Mouse (Mus musculus): ENCODE results near the gene Psd4.

The Psd4 gene

DNA sequence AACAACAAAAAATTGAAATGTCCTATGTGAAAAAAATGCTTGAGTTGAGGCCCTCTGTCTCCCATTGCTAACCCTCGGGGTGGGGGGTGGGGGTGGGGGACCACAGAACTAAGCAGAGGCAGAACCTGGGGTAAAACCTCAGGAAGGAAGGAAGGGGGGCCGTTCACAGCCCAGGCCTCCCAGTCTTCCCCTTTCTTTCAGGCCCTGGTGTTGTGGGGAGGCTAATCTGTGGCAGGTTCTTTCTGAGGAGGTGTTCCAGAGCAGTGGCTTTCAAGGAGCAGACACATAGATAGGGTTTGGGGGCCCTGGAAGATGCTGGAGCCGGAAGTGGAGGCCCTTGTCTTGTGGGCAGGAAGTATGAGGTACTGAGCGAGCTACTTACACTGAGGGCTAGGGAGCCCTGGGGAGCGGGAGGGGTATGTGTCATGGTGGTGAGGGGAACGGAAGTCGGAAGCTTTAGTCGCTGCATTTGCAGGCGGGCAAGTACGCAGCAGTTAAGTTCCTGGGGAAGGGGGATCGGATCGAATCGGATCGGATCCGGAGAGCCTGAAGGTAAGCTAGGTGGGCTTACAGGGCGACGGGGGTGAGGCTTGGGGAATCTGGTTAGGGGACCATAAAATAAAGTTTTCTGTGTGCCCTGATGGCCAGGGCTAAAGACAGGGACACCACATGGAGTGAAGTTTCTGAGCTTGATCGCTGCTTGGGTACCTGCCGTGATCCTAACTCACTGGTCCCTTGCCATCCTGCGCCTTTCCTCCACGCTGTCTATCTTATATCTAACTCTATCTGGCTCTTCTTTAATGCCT lies 19.0 kb downstream of the Psd4 start:
- peak; percentile 91 for DNase-seq (ENCODE audit: low read depth, low spot score)

DNA sequence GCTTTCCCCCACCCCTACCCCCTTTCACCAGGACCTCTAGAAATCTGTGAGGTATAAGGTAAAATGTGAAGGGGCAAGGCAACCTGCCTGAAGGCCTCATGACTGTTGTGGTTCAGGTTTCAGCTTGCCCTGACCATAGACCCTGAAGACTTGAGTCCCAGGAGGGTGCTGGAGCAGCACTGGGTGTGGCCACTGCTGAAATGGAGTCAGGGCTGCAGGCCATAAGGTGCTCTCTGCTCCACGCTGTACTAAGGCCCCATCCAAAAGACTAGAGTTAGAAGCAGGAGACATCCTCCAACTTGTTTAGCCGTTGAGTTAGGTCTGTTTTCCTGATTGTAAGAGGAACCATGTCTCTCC lies 19.6 kb downstream of the Psd4 start:
- DNase-seq (ENCODE audit: low read depth, low spot score) = peak; percentile 37

DNA sequence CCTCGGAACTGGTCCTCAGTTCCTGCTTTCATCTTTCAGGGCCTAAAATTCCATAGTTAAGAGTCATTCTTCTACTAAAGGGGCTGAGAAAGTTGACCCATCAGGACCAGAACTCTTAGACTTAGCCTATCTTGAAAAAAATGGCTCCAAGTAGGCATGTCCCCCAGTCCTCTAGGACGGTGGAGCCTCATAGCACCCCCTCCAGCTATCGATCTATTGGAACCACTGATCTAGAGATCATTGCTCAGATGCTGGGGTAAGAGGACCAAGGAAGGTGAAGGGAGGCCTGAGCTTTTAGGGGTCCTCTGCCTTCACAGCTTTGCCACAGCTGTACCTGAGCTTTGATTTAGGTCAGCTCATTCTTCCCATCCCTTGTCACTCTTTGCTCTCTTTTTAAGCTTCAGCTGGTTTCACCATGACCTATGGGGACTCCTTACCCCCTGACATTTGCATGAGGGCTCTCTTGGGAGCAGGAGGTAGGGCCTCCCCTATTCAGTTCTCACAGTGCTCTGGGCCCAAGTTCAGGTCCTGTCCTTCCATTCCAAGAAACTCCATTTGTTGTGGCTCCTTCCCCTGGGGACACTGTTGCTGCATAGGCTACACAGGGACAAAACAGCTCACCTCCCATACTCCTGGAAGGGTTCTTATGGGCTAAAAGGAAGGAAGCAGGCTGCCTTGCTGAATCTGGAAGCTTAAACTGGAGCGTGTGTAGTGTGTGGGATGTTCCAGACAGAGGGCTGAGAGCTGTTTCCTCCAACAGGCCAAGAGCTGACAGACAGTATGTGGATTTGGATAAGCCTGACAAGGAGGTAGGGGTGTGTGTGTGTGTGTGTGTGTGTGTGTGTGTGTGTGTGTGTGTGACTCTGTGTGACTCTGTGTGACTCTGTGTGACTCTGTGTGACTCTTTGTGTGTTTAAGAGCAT lies 20.2 kb downstream of the Psd4 start:
- DNase-seq (ENCODE audit: low read depth, low spot score) = no peak

DNA sequence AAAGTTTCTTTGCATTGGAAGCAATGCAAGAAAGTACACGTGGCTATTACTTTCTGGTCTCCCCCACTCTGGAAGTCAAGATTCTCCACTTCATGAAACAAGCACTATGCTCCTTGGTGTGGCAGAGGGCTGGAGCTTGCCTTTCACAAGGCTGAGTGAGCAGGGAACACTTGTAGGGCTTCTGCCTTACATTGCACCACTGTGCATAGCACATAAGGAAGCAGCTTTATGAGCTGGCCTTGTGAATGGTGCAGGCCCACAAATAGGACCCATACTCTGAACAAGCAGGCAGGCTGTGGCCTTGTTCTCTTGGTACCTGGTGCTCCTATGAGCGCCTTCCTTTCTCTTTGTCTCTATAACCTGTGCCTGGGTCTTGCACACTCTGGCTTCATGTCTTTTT lies 25.9 kb downstream of the Psd4 start:
- DNase-seq (ENCODE audit: low read depth, low spot score) = no peak

DNA sequence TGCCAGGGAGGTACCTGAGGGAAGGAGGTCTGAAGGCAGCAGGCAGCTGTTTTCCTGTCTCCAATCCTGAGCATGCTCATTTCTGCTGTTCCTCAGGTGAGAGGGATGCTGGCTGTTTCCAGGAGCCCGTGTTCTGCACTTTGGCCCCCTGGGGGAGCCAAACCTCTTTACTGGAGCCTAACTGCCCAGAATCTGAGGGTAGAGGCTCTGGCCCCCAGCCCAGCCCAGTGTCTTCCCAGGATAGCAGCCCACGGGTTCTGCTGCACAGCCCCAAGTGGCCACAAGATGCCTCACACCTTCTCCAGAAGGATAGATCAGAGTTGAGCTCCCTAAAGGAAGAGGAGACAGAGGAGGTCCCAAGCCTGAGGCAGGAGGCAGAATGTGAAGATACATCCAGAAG lies 29.7 kb downstream of the Psd4 start:
- no peak for DNase-seq (ENCODE audit: low read depth, low spot score)

DNA sequence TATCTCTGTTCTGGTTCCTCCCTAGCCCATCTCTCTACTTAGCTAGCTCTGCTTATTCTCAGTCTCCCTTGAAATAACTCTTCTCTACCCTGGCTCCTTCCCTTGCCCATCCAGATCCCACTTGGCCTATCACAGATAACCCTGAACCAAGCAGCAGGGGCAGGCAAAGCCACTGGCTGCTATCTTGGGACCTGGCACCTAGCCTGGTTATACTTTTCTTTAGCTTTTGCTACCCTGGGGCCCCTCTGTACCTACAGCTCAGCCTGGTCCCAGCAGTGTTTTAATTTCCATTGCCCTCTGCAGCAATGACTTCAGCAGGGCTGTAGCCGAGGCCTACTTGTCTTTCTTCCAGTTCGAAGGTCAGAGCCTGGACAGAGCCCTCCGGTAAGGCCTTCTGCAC lies 33.3 kb downstream of the Psd4 start:
- DNase-seq (ENCODE audit: low read depth, low spot score) = no peak

DNA sequence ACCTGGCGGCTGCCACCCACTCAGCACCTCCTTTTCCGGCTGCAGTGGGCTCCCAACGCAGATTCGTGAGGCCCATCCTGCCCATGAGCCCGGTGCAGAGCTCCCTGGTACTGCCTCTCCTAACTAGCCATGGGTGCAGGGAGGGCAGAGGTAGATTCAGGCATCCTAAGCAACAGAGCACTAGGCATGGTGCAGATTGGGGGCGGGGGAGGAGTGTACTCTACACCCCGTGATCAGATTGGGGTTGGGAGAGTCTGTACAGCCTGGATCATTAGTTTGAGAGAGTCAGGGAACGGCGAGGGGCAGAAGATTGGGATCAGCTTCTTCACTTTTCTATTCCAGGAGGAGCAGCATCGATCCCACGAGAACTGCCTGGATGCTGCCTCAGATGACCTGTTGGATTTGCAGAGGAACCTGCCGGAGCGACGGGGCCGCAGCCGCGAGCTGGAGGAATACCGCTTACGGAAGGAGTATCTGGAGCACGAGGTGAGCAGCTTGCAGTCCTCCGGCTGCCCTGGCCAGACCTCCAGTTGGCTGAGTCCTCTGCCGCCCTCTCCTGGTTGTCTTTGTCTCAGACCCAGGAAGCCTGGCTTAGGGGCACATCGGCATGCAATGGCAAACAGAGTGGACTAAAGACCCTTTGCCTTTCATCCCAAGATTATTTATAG lies 38.1 kb downstream of the Psd4 start:
- peak; percentile 76 for DNase-seq (ENCODE audit: low read depth, low spot score)

DNA sequence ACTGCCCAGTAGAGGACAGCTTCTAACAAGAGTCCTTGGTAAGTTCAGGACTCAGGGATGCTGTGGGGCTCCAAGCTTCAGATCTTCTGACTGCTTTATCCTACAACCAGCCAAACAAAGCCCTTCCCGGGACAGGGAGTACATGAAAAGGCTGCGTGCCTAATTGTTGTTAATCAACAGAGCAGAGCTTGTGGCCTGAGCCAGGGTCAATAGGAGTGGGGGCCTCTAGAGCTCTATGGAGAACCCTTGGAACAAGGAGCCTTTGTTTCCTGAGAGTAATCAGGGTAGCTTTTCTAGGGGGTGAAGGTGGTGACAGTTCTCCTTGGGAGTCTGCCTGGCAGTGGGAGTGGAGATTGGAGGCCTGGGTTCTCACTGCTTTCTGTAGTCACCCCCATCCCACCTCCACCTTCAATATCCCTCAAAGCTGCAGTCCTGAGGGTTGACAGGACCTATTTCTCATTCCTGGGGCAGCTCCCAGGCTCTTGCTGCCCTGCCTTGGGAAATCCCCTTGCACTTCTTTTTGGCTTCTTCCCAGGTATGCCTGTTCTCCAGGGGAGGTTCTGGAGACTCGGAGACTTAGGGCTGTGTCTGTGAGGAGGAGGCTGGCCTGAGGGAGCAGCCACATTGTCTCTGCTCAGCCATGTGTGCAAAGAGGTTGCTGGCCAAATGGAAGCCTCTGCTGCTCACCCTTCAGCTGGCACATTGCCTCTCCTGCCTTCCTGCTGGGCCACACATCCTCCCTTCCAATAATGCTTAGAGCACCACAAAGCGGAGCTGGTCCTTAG lies 40.5 kb downstream of the Psd4 start:
- DNase-seq (ENCODE audit: low read depth, low spot score) = no peak

DNA sequence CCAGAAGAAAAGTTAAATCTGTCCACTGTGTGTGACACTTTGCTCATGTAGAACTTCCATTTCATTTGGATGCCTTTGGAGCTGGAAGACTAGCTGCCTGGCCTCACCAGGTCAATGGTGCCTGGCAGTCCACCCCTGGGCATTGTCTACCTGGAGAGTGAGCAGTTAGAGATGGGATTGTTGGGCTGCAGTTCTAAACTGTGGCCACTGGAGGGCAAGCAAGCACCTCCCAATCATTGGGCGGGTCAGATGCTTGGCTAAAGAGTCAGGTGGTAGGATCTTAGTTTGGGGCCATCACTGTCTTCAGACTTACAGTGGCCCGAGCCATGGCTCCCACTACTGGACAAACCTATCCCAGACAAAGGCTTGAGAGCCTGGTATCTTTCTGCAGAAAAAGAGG lies 41.8 kb downstream of the Psd4 start:
- DNase-seq (ENCODE audit: low read depth, low spot score) = peak; percentile 76

DNA sequence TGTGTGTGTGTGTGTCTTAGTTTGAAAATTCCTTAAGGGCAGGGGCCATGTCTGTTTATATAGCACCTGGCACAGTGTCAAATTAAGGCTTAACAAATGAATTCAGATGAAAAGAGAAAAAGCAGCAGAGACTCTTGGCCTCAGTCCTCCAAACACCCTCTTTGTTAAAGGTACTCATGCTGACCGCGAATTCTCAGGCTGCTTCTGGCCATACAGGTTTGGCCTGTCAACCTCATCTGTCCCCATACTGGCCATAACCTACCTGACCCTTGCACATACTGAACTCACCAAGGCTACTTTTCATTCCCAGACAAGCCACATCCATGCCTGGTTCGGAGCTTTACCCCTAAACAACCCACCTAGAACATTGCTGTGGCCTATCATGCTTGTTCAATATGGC lies 45.8 kb downstream of the Psd4 start:
- no peak for DNase-seq (ENCODE audit: low read depth, low spot score)

DNA sequence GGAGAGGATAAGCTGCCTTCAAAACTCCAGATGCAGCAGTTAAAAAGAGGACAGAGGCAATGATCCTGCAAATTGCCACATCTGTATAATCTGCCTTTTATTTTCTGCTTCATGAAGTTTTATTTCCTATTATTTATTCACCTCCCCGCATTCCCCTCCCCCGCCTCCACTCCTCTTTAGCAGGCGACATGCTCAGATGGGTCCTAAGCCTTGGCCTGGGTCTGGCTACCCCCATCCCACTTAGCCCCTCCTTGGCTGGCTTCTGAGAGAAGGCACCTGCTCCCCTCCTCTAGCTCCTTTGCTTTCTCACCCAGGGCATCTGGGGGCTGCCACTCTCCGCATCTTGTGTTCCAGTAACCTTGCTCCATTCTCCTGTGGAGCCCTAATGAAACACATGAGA lies 46.3 kb downstream of the Psd4 start:
- DNase-seq (ENCODE audit: low read depth, low spot score) = no peak

DNA sequence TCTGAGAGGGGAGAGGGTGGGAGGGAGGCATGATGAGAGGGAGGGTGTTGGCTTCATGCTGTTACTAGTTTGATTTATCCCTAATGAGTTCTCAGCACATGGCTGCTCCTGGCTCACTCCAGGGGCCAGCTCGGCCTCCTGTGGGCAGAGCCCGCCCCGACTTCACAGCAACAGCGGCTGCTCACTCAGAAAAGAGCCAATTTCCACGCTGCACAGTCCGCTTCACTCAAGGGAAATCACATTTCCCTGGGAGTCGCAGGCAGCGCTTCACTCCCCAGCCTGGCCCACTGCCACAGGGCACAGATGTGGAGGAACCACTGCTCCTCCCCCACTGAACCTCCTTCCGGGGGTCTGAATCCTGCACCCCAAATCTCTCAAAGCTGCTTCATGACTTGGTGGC lies 49.3 kb downstream of the Psd4 start:
- DNase-seq (ENCODE audit: low read depth, low spot score) = no peak

DNA sequence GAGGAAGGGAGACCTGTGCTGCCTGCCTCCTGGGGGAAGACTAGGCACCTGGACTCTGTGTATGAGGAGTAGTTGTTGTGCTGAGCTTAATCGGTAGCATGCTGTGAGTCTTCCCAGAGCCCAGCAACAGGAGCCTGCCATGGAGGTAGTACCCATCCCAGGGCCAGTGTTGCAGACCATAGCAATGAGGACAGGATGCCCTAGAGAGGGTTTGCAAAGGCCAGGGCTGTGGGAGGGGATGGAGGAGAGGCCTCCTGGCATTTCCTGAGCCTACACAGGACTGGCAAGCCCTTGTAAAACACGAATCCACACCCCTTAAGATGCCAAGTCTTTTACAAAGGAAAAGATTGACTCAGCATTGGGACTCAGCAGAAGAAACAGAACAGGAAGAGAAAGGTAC lies 49.7 kb downstream of the Psd4 start:
- no peak for DNase-seq (ENCODE audit: low read depth, low spot score)

DNA sequence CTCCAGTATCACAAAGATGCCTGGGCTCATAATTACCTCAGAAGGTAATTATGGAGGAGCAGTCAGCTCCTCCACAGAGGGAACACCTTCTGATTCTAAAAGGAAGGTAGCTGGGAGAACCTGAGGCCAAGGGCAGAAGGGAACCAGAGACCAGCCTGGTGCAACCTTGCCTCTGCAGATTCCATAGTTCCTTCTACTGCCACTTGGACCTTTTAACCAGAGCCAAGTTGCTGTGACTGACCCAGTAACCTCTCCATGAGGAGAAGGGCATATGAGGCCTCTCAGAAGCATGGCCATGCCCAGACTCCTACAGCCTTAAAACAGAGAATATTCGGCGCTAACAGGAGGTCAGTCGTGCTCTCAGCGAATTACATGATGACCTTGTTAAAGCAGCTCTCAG lies 50.2 kb downstream of the Psd4 start:
- no peak for DNase-seq (ENCODE audit: low read depth, low spot score)

DNA sequence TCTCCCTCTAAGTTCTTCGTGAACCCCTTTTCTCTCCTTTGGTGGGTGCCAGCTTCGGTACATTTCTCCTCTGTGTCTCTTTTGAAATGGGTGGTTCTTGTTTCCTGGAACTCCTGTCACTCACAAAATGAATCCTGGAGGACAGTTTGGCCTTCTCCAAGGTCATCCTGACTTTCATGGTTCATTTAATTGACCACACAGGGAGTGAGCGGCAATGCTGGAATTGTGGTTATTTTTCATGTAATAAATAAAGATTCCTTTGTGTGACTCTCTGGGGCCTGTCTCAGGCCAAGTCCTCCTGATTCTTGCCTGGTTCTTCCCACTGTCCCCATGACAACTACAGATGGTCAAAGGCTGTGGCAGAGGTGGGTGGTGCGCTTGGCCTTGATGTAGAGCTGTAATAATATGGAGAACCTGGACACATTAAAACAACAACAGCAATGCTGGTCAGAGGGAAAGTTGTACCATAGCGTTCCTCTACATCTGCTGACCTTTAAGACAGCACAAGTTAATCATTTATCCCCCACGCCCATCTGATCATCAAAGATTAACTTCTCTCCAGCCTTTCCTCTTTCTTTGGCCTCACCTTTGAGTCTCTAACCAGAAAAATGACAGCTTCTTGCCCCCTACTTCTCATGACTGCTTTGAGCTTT lies 54.0 kb downstream of the Psd4 start:
- DNase-seq (ENCODE audit: low read depth, low spot score) = no peak

DNA sequence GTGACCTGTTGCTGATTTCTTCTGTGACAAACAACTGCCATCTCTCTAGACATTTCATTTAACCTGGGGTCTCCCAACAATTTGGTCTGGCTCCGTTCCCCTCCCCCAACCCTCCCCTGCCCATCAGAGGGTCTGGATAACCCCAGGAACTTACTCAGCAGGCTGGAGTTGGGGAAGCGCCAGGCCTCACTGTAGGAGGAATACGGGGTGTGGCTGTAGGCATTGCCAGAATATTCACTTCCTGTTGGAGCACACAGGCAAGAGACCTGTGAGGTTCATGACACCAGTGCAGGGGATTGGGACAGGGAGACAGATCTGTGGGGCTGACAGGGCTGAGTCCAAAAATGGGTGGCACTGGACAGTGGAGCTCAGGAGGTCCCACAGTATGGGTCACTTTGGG lies 55.4 kb downstream of the Psd4 start:
- DNase-seq (ENCODE audit: low read depth, low spot score) = no peak

DNA sequence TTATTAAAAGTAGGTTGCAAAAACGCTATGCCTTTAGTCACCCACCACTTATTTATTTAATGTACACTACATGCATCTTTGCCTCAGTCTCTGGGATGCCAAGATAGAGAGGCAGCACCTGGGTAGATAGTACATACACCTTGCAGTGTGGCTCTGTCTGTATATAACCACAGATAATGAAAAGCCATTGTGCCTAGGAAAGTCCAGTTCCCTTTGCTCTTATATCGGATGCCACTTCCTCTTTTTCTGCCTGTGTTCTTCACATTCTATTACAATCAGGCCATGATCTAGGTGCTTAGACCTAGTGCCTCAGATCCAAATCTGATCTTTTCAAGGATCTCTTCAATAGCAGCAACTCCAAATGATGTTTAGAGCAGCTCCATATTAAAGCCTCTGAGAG lies 58.2 kb downstream of the Psd4 start:
- DNase-seq (ENCODE audit: low read depth, low spot score) = no peak

DNA sequence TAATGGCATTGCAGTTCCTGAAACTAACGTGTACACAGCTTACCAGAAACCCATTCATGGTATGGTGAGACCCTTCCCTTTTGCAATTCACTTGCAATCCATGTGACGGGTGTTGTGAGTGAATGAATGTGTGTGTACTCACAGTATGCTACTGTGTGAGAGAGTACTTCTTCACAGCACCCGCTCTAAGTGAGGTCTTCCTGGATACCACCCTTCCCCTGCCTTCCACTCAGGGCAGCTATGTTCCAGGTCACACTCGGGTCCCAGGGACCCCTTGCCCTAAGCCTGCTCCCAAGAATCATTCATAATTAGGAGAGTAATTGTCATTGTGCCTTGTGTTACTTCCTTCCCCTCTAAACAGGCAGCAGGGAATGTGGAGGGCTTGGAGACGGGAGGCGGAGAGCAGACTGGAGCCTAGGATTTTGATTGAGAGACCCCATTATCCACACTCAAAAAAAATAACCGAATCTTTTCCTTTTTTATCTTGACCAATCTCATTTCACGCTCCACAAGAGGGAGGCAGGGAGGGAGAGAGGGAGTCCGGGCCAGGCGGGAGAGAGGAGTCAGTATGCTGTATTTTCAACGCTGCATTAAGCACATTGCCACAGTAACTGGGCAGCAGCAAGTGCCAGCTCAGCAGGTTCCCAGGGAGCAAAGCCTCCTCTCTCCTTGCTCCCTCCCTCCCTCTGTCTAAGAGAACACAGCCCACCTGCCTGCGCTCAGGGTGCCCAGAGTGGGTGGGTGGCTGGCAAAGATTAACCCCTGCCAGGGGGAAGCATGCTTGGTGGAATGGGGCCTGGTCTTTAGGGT lies 60.7 kb downstream of the Psd4 start:
- DNase-seq (ENCODE audit: low read depth, low spot score) = no peak

DNA sequence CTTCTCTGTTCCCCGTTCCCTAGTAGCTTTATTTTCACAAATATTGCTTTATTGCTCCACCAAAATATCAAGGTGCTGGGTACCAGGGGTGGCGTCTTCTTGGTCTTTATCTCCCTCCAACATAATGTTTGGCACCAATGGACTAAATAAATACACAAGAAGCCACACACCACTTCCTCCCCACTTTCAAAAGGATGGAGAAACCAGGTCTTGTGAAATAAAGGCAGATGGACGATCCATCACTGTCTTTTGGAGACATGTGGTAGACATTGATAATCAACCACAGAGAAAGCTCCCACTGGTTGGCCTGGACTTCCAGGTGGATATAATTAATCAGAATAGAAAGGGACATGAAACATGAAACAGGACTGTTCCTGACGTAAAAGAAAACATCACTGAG lies 62.4 kb downstream of the Psd4 start:
- DNase-seq (ENCODE audit: low read depth, low spot score) = no peak

DNA sequence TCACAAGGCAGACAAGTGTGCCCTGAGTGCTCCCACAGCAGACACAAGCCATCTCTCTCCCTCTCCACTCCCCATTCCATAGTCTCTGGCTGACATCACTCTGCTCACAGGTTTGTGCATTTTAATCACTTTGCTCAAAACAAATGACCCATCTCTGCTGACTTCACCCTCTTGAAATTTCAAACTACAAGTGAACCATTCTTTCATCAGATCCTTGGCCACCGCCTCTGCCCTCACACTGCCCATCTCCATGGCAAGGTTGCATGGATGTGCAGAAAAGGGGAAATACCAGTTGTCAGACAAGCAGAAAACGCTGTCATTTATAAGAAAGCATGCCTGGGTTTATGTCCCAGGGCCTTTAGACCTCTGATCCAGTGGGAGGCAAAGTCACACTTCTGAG lies 67.3 kb downstream of the Psd4 start:
- DNase-seq (ENCODE audit: low read depth, low spot score) = no peak
